Mouse (Mus musculus): Measurements from ENCODE around the gene Per2.

DNA sequence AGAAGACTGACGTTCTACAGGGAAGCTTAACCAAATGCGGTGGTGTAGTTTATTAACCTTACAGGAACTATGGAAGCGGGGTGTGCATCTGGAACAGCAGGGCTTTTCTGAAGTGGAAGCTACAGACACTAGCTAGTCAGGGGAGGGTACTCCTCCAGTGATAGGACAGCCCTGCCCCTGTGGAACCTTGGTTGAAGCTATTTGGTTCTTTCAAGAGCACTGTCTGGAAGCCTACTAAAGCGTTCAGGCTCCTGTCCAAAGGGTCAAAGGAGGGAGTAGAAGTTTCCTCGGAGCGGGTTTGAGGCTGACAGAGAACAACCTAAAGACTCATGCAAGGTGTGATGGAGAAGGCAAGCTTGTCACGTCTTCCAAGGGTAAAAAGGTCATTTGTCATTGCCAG lies 945 bp upstream of the Per2 start:
- TF ChIP-seq CTCF (IDR thresholded peaks at IDR 0.05; ENCODE audit: low read depth, low read length) (no peak), POLR2A (IDR thresholded peaks at IDR 0.05; ENCODE audit: borderline replicate concordance, low read depth, low read length) (no peak)
